Mouse (Mus musculus) adrenal gland, postnatal 14 days (tissue): ENCODE measurements at regions not wholly inside any gene's neighbourhood (a gene's known extent, or its start where the extent isn't known, plus 50 kb on each side); places are given as distances from the start of the nearest gene placed in this dataset.
A peak's percentile ranks its signal among the peaks of the same experiment; 100 is the strongest.

ENCODE experiments used
- DNase-seq: peaks from one replicate; pipeline ENCODE4 v3.0.0; 2021; ENCODE audit warnings: mixed read lengths

DNA sequence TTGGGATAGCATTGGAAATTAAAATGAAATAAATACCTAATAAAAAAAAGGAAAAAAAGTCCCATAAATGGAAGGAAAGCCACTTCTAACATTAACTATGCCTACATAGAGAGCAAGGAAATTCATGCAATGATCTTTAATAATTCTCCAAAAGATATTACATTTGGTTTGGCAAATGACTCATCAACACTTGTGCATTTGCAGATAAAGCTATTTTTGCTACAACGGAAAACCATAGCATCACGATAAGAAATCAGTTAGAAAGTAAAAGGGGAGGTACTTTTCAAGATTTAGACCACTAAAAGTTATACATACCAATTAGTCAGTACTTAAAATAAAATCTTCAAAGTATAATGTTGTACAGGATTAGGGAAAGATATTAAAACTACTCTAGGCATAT lies 109.4 kb upstream of the Tom1l1 start:
- no peak for DNase-seq

GRCm38 (mm10) chr11:90783537-90783936 lies 95.4 kb upstream of the Tom1l1 start:
- DNase-seq, result no peak

DNA sequence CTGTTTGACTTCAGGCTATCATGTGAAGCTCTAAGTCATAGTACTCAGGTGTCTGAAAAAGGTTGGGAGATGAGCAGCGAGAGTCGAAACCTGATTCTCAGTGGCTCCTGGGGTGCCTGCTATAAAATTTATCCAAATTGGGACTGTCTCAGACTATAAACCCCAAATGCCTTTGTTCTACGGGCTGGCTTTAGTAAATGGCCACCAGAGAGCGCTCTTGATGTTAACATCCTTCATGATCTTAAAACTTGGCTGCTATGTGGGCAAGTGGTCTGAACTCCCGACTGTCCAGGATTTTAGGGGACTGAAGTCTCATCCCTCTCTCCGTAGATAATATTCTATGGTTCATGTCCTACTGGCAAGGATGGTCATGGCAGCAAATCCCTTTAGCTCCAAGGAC lies 94.8 kb upstream of the Tom1l1 start:
- DNase-seq, result peak; percentile 23

DNA sequence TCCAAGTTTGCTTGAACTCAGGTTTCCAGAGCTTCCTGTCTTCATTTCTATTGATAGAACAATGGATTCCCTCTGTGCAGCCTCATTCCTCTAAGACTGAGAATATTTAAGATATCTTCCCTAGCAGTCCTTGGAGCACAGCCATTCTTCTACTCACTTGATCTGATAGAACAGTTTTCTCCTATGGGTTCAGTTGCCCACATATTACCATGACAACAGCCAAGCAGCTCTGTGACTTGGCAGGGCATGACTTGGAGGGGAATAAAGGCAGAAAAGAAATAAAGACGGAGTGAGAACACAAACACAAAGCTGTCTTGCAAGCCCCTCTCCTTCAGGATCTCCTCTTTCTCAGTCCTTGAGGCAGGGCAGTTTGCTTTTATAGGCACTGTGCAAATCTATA lies 87.6 kb upstream of the Tom1l1 start:
- no peak for DNase-seq

GRCm38 (mm10) chr11:90755981-90756380 lies 67.8 kb upstream of the Tom1l1 start:
- DNase-seq, result no peak

- DNase-seq, result no peak
These were observed 60.3 kb upstream of the Tom1l1 start for GRCm38 (mm10) chr11:90748448-90748847.

DNA sequence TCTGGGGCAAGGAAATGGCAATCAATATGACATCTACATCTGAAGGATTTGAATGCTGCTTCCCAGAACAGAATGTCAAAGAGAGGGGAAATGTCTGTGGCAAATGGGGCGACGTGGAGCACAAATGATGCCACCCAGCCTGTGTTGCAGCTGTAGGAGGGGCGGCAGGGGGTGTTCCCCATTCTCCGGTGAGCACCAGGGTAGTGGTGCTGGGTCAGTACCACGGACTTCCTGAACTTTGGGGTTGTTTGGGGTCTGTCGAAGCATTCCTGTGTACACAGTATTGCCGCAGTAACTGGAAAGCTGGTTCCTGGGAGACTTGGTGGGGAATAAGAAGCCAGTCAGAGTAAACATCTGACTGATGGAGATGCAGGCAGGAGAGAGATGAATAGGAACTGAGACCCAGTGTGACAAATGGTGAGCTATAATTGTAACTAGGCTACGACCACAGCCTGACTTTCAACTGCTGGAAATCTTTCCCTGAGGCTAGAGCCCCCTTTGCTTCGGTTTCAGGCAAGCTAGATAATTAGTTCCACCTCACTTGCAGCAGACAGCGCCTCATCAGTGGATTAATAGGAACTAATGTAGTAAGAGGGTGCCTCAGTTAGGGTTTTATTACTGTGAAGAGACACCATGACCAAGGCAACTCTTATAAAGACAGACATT lies 53.9 kb upstream of the Tom1l1 start:
- DNase-seq, result no peak

- no peak for DNase-seq
These were observed 51.3 kb upstream of the Tom1l1 start for GRCm38 (mm10) chr11:90739501-90739900.

DNA sequence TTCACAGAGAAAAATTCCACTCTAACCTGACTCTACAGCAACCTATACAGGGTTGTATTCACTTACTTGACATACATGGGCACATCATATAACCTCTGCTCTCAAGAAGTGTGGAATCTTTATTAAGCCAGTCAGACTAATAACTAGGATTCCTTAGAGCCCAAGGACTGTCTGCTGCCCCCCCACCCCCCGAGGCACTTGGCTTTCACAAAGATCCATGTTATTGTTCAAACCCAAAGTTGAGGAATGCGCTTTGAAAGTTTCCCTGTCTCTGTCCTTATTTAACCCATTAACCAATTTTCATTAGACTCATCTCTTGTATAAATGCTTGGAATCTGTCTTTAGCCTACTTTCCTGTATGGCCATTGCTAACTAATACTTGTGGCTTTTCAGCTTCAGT lies 50.6 kb upstream of the Tom1l1 start:
- DNase-seq, result no peak
